Mouse (Mus musculus): ENCODE results near the gene Mxd4. TPM values are rescaled to one million over a fixed set of nuclear protein-coding genes. Genes with fewer than 3 reads are reported as not detected.

Mxd4 gene
- total RNA-seq (2021) = 10 to 100 TPM; 77.6 to 96.5 TPM

GRCm38 (mm10) chr5:34187601-34188316 is at the start of gene Mxd4:
Gene Mxd4 (minus strand): TSS chr5:34187720.
- intact Hi-C loops (cut with DNase I) = loop anchor here (2.0 kb wide), 2 partner anchors 19 to 191 kb away; partner anchors contain the start of genes Haus3 and Poln
- peak; percentile 99 to 100 for DNase-seq (ENCODE audit: low spot score in 2 of 2)

GRCm38 (mm10) chr5:34235898-34236420 is 48.4 kb upstream of the Mxd4 start:
- DNase-seq (ENCODE audit: low spot score in 2 of 2) = no peak
- intact Hi-C loops (cut with DNase I) = no loop called here

GRCm38 (mm10) chr5:34235056-34235455 is 47.5 kb upstream of the Mxd4 start:
- DNase-seq (ENCODE audit: low spot score in 2 of 2) = no peak
- intact Hi-C loops (cut with DNase I) = no loop called here

- intact Hi-C loops (cut with DNase I) = no loop called here
- no peak for DNase-seq (ENCODE audit: low spot score in 2 of 2)
Measured at GRCm38 (mm10) chr5:34233221-34233515, 45.6 kb upstream of the Mxd4 start.

GRCm38 (mm10) chr5:34232481-34233220 is 45.1 kb upstream of the Mxd4 start:
- intact Hi-C loops (cut with DNase I) = no loop called here
- no peak for DNase-seq (ENCODE audit: low spot score in 2 of 2)

- DNase-seq (ENCODE audit: low spot score in 2 of 2) = no peak
- intact Hi-C loops (cut with DNase I) = no loop called here
Measured at GRCm38 (mm10) chr5:34231901-34232300, 44.4 kb upstream of the Mxd4 start.

- DNase-seq (ENCODE audit: low spot score in 2 of 2) = no peak
- intact Hi-C loops (cut with DNase I) = no loop called here
Measured at GRCm38 (mm10) chr5:34230599-34231485, 43.3 kb upstream of the Mxd4 start.

- intact Hi-C loops (cut with DNase I) = no loop called here
- no peak for DNase-seq (ENCODE audit: low spot score in 2 of 2)
Measured at GRCm38 (mm10) chr5:34229503-34229902, 42.0 kb upstream of the Mxd4 start.

- no peak for DNase-seq (ENCODE audit: low spot score in 2 of 2)
- intact Hi-C loops (cut with DNase I) = no loop called here
Measured at GRCm38 (mm10) chr5:34225516-34225915, 38.0 kb upstream of the Mxd4 start.

- intact Hi-C loops (cut with DNase I) = no loop called here
- DNase-seq (ENCODE audit: low spot score in 2 of 2) = peak in 1 of 2 experiments; percentile 37
Measured at GRCm38 (mm10) chr5:34224515-34224914, 37.0 kb upstream of the Mxd4 start.

- intact Hi-C loops (cut with DNase I) = no loop called here
- no peak for DNase-seq (ENCODE audit: low spot score in 2 of 2)
Measured at GRCm38 (mm10) chr5:34220001-34220400, 32.5 kb upstream of the Mxd4 start.

- intact Hi-C loops (cut with DNase I) = no loop called here
- DNase-seq (ENCODE audit: low spot score in 2 of 2) = no peak
Measured at GRCm38 (mm10) chr5:34218672-34219071, 31.2 kb upstream of the Mxd4 start.

- DNase-seq (ENCODE audit: low spot score in 2 of 2) = peak in 1 of 2 experiments; percentile 38
- intact Hi-C loops (cut with DNase I) = no loop called here
Measured at GRCm38 (mm10) chr5:34217756-34218155, 30.2 kb upstream of the Mxd4 start.

GRCm38 (mm10) chr5:34216025-34216424 is 28.5 kb upstream of the Mxd4 start:
- DNase-seq (ENCODE audit: low spot score in 2 of 2) = peak in 1 of 2 experiments; percentile 43
- intact Hi-C loops (cut with DNase I) = no loop called here

GRCm38 (mm10) chr5:34213659-34214058 is 26.1 kb upstream of the Mxd4 start:
- DNase-seq (ENCODE audit: low spot score in 2 of 2) = no peak
- intact Hi-C loops (cut with DNase I) = no loop called here

GRCm38 (mm10) chr5:34210279-34210678 is 22.8 kb upstream of the Mxd4 start:
- intact Hi-C loops (cut with DNase I) = no loop called here
- DNase-seq (ENCODE audit: low spot score in 2 of 2) = peak; percentile 72 to 83

- intact Hi-C loops (cut with DNase I) = loop anchor here (5.0 kb wide), 1 partner anchor 130 kb away; the partner anchor contains the start of gene Rnf4
- no peak for DNase-seq (ENCODE audit: low spot score in 2 of 2)
Measured at GRCm38 (mm10) chr5:34207503-34207902, 20.0 kb upstream of the Mxd4 start.

GRCm38 (mm10) chr5:34205788-34206187 is 18.3 kb upstream of the Mxd4 start:
- DNase-seq (ENCODE audit: low spot score in 2 of 2) = no peak
- intact Hi-C loops (cut with DNase I) = loop anchor here (5.0 kb wide), 1 partner anchor 132 kb away; the partner anchor contains the start of gene Rnf4

- DNase-seq (ENCODE audit: low spot score in 2 of 2) = no peak
- intact Hi-C loops (cut with DNase I) = loop anchor here (5.0 kb wide), 1 partner anchor 132 kb away; the partner anchor contains the start of gene Rnf4
Measured at GRCm38 (mm10) chr5:34204911-34205310, 17.4 kb upstream of the Mxd4 start.

GRCm38 (mm10) chr5:34202006-34202405 is 14.5 kb upstream of the Mxd4 start:
- DNase-seq (ENCODE audit: low spot score in 2 of 2) = no peak
- intact Hi-C loops (cut with DNase I) = no loop called here
